Mouse (Mus musculus) heart, postnatal 0 days (tissue): ENCODE data around the gene Lrrc7.

Experiments used
- CTCF ChIP-seq: IDR thresholded peaks from 2 replicates; pipeline ENCODE4 v1.5.1; 2016; ENCODE audit warnings: antibody characterized with exemption, control low read depth, low read depth
- EP300 ChIP-seq: IDR thresholded peaks from 2 replicates; pipeline ENCODE4 v1.6.1; 2016; ENCODE audit warnings: antibody characterized with exemption, low read depth

DNA sequence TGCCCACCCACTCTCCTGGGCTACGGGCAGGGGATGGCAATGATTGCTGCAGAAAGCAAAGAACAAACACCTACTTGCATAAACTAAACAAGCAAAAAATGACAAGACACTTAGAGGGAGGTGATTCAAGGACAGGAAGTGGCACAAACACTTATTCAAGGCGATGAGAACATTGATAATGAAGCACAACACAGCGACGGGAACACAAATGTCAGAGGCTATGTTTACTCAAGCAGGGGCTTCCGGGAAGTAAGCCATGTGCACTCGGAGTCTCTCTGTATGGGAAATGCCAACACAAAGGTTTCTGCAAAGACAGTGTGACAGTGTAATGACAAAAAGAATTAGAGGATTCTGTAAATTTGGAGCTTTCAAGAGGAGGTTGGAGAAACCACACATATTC is 424.2 kb downstream of the Lrrc7 start:
- no peak for TF ChIP-seq CTCF
- TF ChIP-seq EP300, result no peak
